Mouse (Mus musculus) lung, postnatal 0 days (tissue): ENCODE results near the gene Gm49378. TPM values are rescaled to one million over a fixed set of nuclear protein-coding genes. Genes with fewer than 3 reads are reported as not detected.

ENCODE experiments used
- ATAC-seq: fragments of 200-750 bp; cut with Nextera tagmentation; 2 replicates; pipeline ENCODE4 v1.8.0; 2017; ENCODE audit warnings: moderate library complexity
- DNase-seq: peaks from one replicate; pipeline ENCODE4 v3.0.0-alpha.2; 2016; ENCODE audit warnings: low spot score
- H3K27ac ChIP-seq: fragments of 300-500 bp; sonication (generic); 2 replicates; pipeline ENCODE4 v1.5.1; 2014; ENCODE audit warnings: antibody characterized with exemption, mild to moderate bottlenecking, low read length, mixed read lengths
- H3K27me3 ChIP-seq: fragments of 300-500 bp; sonication (generic); replicated peaks from 2 replicates; pipeline ENCODE4 v1.6.1; 2014; ENCODE audit warnings: low read length, mixed read lengths; ENCODE audit not compliant: insufficient read depth
- H3K36me3 ChIP-seq: fragments of 300-500 bp; sonication (generic); 2 replicates; pipeline ENCODE4 v1.6.1; 2014; ENCODE audit warnings: low read length, mixed read lengths; ENCODE audit not compliant: insufficient read depth
- H3K4me1 ChIP-seq: fragments of 300-500 bp; sonication (generic); 2 replicates; pipeline ENCODE4 v1.6.1; 2014; ENCODE audit warnings: antibody characterized with exemption, low read depth, low read length, mixed read lengths; ENCODE audit not compliant: insufficient read depth
- H3K4me2 ChIP-seq: fragments of 300-500 bp; sonication (generic); replicated peaks from 2 replicates; pipeline ENCODE4 v1.6.1; 2014; ENCODE audit warnings: low read depth, mild to moderate bottlenecking, low read length, moderate library complexity, mixed read lengths
- H3K4me3 ChIP-seq: fragments of 300-500 bp; sonication (generic); 2 replicates; pipeline ENCODE4 v1.5.1; 2014; ENCODE audit warnings: low read depth, low read length
- H3K9ac ChIP-seq: fragments of 300-500 bp; sonication (generic); replicated peaks from 2 replicates; pipeline ENCODE4 v1.6.1; 2014; ENCODE audit warnings: low read depth, mild to moderate bottlenecking
- H3K9me3 ChIP-seq: fragments of 300-500 bp; sonication (generic); 2 replicates; pipeline ENCODE4 v1.6.1; 2016; ENCODE audit warnings: low read length, mixed read lengths
- CTCF ChIP-seq: IDR thresholded peaks from 2 replicates; pipeline ENCODE4 v1.5.1; 2016; ENCODE audit warnings: antibody characterized with exemption, mild to moderate bottlenecking
- EP300 ChIP-seq: IDR thresholded peaks from 2 replicates; pipeline ENCODE4 v1.6.1; 2016; ENCODE audit warnings: antibody characterized with exemption, mild to moderate bottlenecking, control low read depth
- whole genome bisulfite sequencing: fragments of 180-500 bp; shearing (Covaris S2); extraction: QIAGEN DNeasy Blood & Tissue Kit; methylation state at CpG from one replicate; pipeline ENCODE4 v1.1.7; 2014; 5-methylcytosine and 5-hydroxymethylcytosine counted together
- polyA plus RNA-seq: library from polyadenylated mRNA; unstranded; fragments of >200 nt; fragmentation: Nextera tagmentation; extraction: Ambion mirVana; gene quantifications from 2 replicates; pipeline ENCODE4 v1.2.1, GENCODE M21; 2015

Gene Gm49378
- polyA plus RNA-seq, 1 experiment from 2014 or later = 1.2 TPM

DNA sequence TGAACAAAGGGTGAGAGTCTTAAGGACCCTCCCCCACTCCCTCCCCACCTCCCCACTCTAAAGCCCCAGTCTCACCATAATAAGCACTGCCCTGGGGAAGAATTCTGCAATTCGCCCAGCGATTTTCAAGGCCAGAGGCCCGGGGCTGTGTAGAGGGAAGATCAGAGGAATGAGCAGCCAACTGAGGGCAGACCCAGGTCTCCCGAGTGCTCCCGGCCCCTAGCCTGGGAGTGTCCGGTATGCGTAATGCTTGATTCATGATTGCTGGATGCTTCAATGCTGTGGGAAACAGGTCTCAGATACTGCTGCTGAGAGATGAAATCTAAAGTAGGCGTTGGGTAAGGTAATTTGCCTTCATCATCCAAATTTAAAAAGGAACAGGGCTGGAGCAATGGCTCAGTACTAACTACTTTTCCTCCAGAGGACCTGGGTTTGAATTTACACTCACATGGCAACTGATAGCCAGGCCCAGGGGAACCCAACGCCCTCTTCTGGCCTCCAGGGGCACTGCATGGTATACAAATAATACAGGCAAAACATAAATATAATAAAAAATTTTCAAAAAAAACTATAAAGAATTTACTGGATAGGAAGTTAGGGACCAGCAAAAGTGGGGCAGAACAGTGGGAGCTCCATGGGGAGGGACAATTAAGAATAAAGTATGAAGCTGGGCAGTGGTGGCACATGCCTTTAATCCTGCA lies 55.6 kb downstream of the Gm49378 start:
- TF ChIP-seq EP300 (no peak), CTCF (peak; percentile 60)
- ATAC-seq (no peak), DNase-seq (no peak)
- Histone ChIP-seq H3K4me1 (no peaks in the 10 kb centered on the region; the same call in 1 of the 2 replicates), H3K4me2 (no peak overlapping the region), H3K9me3 (no peaks in the 10 kb centered on the region), H3K4me3 (no peak overlapping the region), H3K9ac (no peak overlapping the region), H3K27me3 (no peaks in the 10 kb centered on the region), H3K27ac (no peak overlapping the region), H3K36me3 (peaks cover 18% of the 10 kb centered on the region; the same call in 1 of the 2 replicates)
- 78% methylated on average over 9 of the region's 9 CpGs for WGBS

DNA sequence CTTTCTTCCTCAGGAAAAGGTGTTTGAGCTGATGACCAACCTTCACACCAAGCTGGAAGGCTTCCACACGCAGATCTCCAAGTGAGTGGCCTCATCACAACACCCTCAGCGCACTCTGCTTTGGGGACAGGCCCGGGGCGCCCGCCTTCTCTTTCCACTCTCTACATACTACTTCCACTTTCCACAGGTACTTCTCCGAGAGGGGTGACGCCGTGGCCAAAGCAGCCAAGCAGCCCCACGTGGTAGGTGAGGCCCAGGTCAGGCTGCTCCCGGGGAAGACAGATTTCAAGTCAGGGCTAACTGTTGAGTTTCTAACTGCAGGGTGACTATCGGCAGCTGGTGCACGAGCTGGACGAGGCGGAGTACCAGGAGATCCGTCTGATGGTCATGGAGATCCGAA lies 57.0 kb downstream of the Gm49378 start:
- no peak overlapping the region for H3K4me3 ChIP-seq
- no peaks in the 10 kb centered on the region; the same call in 1 of the 2 replicates for H3K4me1 ChIP-seq
- peaks cover 15% of the 10 kb centered on the region; the same call in 1 of the 2 replicates for H3K36me3 ChIP-seq
- H3K27me3 ChIP-seq = no peaks in the 10 kb centered on the region
- no peak overlapping the region for H3K4me2 ChIP-seq
- TF ChIP-seq EP300 = no peak
- no peak overlapping the region for H3K9ac ChIP-seq
- WGBS = 93% methylated on average over 16 of the region's 16 CpGs
- no peak for ATAC-seq
- DNase-seq = no peak
- no peaks in the 10 kb centered on the region for H3K9me3 ChIP-seq
- H3K27ac ChIP-seq = no peak overlapping the region

DNA sequence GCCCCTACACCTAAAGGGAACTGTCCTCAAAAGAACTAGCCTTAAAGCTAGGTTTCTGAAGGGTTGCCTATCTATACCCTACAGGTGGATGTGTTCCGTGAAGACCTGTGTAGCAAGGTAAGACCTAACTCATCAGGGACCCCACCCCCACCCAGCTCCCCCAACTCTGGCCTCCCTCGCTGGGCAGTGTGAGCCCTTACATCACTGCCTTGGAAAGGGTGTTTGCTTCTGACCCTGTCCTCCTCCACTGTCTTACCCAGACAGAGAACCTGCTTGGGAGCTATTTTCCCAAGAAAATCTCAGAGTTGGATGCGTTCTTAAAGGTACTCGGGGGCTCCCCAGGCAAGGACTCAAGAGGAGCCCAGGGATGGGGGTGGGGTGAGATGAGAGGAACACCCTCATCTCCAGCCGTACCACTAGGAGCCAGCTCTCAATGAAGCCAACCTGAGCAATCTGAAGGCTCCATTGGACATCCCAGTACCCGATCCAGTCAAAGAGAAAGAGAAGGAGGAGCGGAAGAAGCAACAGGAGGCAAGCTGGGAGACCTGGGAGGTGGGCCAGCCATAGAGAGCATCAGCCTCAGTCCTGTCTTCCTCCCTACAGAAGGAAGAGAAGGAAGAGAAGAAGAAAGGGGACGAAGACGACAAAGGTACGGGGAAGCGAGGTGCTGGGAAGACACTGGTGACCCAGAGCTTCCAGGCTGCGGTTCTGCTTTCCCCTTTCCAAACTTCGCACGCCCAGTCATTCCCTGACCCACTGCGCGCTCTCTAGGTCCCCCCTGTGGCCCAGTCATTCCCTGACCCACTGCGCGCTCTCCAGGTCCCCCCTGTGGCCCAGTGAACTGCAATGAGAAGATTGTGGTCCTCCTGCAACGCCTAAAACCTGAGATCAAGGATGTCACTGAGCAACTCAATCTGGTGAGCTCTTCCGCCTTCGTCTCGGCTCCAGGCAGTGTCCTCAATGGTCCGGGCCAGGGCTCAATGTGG lies 57.9 kb downstream of the Gm49378 start:
- Histone ChIP-seq H3K4me1 (peaks cover 3% of the 10 kb centered on the region; the same call in 1 of the 2 replicates), H3K27ac (no peak overlapping the region), H3K9me3 (no peaks in the 10 kb centered on the region), H3K27me3 (no peaks in the 10 kb centered on the region), H3K9ac (no peak overlapping the region), H3K36me3 (peaks cover 15% of the 10 kb centered on the region; the same call in 1 of the 2 replicates), H3K4me2 (no peak overlapping the region), H3K4me3 (no peak overlapping the region)
- DNase-seq = no peak
- 91% methylated on average over 23 of the region's 23 CpGs for WGBS
- no peak for TF ChIP-seq EP300
- TF ChIP-seq CTCF = no peak
- no peak for ATAC-seq

Other genes with a start within 250 kb of the Gm49378 start
- gene Dhrs4, start 159.1 kb downstream of the Gm49378 start, polyA plus RNA-seq = 54.8 and 57.5 TPM in 2 replicates
- gene Carmil3, start 147.2 kb downstream of the Gm49378 start, polyA plus RNA-seq = 0.23 and 0.42 TPM in 2 replicates
- not detected in 2 replicates for gene Cpne6, start 127.5 kb downstream of the Gm49378 start, polyA plus RNA-seq
- gene Nrl, start 112.9 kb downstream of the Gm49378 start, polyA plus RNA-seq = not detected in 2 replicates
- 37.4 and 37.6 TPM in 2 replicates for gene Pck2, start 97.6 kb downstream of the Gm49378 start, polyA plus RNA-seq
- 93.4 and 95.3 TPM in 2 replicates for gene Dcaf11, start 77.9 kb downstream of the Gm49378 start, polyA plus RNA-seq
- 1.8 and 2.3 TPM in 2 replicates for gene A730061H03Rik, start 77.5 kb downstream of the Gm49378 start, polyA plus RNA-seq
- gene Fitm1, start 62.3 kb downstream of the Gm49378 start, polyA plus RNA-seq = 1.3 and 1.5 TPM in 2 replicates
- gene Psme1, start 59.8 kb downstream of the Gm49378 start, polyA plus RNA-seq = 215 and 219 TPM in 2 replicates
- gene Emc9, start 52.6 kb downstream of the Gm49378 start, polyA plus RNA-seq = 18.3 and 18.9 TPM in 2 replicates
- gene Psme2, start 46.8 kb downstream of the Gm49378 start, polyA plus RNA-seq = 308 and 312 TPM in 2 replicates
- 17.4 and 24.1 TPM in 2 replicates for gene Rnf31, start 46.2 kb downstream of the Gm49378 start, polyA plus RNA-seq
- gene Irf9, start 34.3 kb downstream of the Gm49378 start, polyA plus RNA-seq = 26.2 and 29.5 TPM in 2 replicates
- gene Rec8, start 19.9 kb downstream of the Gm49378 start, polyA plus RNA-seq = 4.4 and 4.7 TPM in 2 replicates
- 25.5 and 25.9 TPM in 2 replicates for gene Ipo4, start 1.9 kb downstream of the Gm49378 start, polyA plus RNA-seq
- 84.3 and 91.1 TPM in 2 replicates for gene Tm9sf1, start 5.9 kb upstream of the Gm49378 start, polyA plus RNA-seq
- gene Tssk4, start 12.3 kb upstream of the Gm49378 start, polyA plus RNA-seq = 0.58 and 0.61 TPM in 2 replicates
- gene Mdp1, start 22.6 kb upstream of the Gm49378 start, polyA plus RNA-seq = 46.2 and 47.6 TPM in 2 replicates
- 34.0 and 38.6 TPM in 2 replicates for gene Gmpr2, start 34.0 kb upstream of the Gm49378 start, polyA plus RNA-seq
- 369 and 396 TPM in 2 replicates for gene Nedd8, start 34.2 kb upstream of the Gm49378 start, polyA plus RNA-seq
- gene Tinf2, start 43.9 kb upstream of the Gm49378 start, polyA plus RNA-seq = 18.8 and 19.9 TPM in 2 replicates
- 14.2 and 20.6 TPM in 2 replicates for gene Tgm1, start 76.0 kb upstream of the Gm49378 start, polyA plus RNA-seq
- gene Rabggta, start 84.4 kb upstream of the Gm49378 start, polyA plus RNA-seq = 31.4 and 32.5 TPM in 2 replicates
- gene Dhrs1, start 107.8 kb upstream of the Gm49378 start, polyA plus RNA-seq = 74.1 and 83.5 TPM in 2 replicates
- 16.2 and 19.5 TPM in 2 replicates for gene Nop9, start 107.8 kb upstream of the Gm49378 start, polyA plus RNA-seq
- 0.65 and 1.3 TPM in 2 replicates for gene Cideb, start 120.6 kb upstream of the Gm49378 start, polyA plus RNA-seq
- gene Ltb4r2, start 123.5 kb upstream of the Gm49378 start, polyA plus RNA-seq = 0.77 and 0.97 TPM in 2 replicates
- gene Ltb4r1, start 128.1 kb upstream of the Gm49378 start, polyA plus RNA-seq = 4.1 and 4.6 TPM in 2 replicates
- gene Adcy4, start 146.2 kb upstream of the Gm49378 start, polyA plus RNA-seq = 29.3 and 33.3 TPM in 2 replicates
- 16.2 and 24.2 TPM in 2 replicates for gene Ripk3, start 151.0 kb upstream of the Gm49378 start, polyA plus RNA-seq
- 17.1 and 18.1 TPM in 2 replicates for gene Nfatc4, start 185.2 kb upstream of the Gm49378 start, polyA plus RNA-seq
- gene Nynrin, start 216.1 kb upstream of the Gm49378 start, polyA plus RNA-seq = 4.2 and 4.7 TPM in 2 replicates
- gene Cbln3, start 246.5 kb upstream of the Gm49378 start, polyA plus RNA-seq = 0.26 and 0.44 TPM in 2 replicates
- 10.1 and 11.7 TPM in 2 replicates for gene Khnyn, start 247.1 kb upstream of the Gm49378 start, polyA plus RNA-seq